Mouse (Mus musculus) limb, embryonic 14.5 days (tissue): Measurements from ENCODE around the gene Ephb3. TPM values are rescaled to one million over a fixed set of nuclear protein-coding genes. Genes with fewer than 3 reads are reported as not detected.

ENCODE experiments used
- ATAC-seq: fragments of 200-750 bp; cut with Nextera tagmentation; 2 replicates; pipeline ENCODE4 v1.8.0; 2017; ENCODE audit warnings: low read depth, moderate number of reproducible peaks, moderate TSS enrichment; ENCODE audit not compliant: low FRiP score
- DNase-seq: peaks from one replicate; pipeline ENCODE4 v3.0.0-alpha.2; 2015; ENCODE audit warnings: low spot score
- H3K27ac ChIP-seq: fragments of 300-500 bp; sonication (generic); replicated peaks from 2 replicates; pipeline ENCODE4 v1.5.1; 2014; ENCODE audit warnings: low read depth, mild to moderate bottlenecking, low read length, moderate library complexity, mixed read lengths
- H3K27me3 ChIP-seq: fragments of 300-500 bp; sonication (generic); 2 replicates; pipeline ENCODE4 v1.6.1; 2014; ENCODE audit warnings: low read length, mixed read lengths; ENCODE audit not compliant: control insufficient read depth, insufficient read depth
- H3K36me3 ChIP-seq: fragments of 300-500 bp; sonication (generic); 2 replicates; pipeline ENCODE4 v1.6.1; 2014; ENCODE audit warnings: mild to moderate bottlenecking, low read length, moderate library complexity, mixed read lengths; ENCODE audit not compliant: control insufficient read depth, insufficient read depth
- H3K4me1 ChIP-seq: fragments of 300-500 bp; sonication (generic); 2 replicates; pipeline ENCODE4 v1.6.1; 2014; ENCODE audit warnings: antibody characterized with exemption, low read length, mixed read lengths; ENCODE audit not compliant: control insufficient read depth, insufficient read depth
- H3K4me2 ChIP-seq: fragments of 300-500 bp; sonication (generic); replicated peaks from 2 replicates; pipeline ENCODE4 v1.6.1; 2014; ENCODE audit warnings: low read depth, mild to moderate bottlenecking, low read length, moderate library complexity; ENCODE audit not compliant: severe bottlenecking
- H3K4me3 ChIP-seq: fragments of 300-500 bp; sonication (generic); replicated peaks from 2 replicates; pipeline ENCODE4 v1.5.1; 2014; ENCODE audit warnings: low read length
- H3K9ac ChIP-seq: fragments of 300-500 bp; sonication (generic); 2 replicates; pipeline ENCODE4 v1.6.1; 2014; ENCODE audit warnings: mild to moderate bottlenecking, low read depth, low read length, moderate library complexity; ENCODE audit not compliant: severe bottlenecking
- H3K9me3 ChIP-seq: fragments of 300-500 bp; sonication (generic); 2 replicates; pipeline ENCODE4 v1.6.1; 2016; ENCODE audit warnings: low read length; ENCODE audit not compliant: control insufficient read depth
- POLR2A ChIP-seq: fragments of 200-500 bp; IDR thresholded peaks from 2 replicates; pipeline ENCODE4 v1.8.0; 2012; ENCODE audit warnings: inconsistent platforms, mild to moderate bottlenecking, moderate library complexity, borderline replicate concordance; ENCODE audit not compliant: insufficient read depth, insufficient read length; ENCODE audit errors: extremely low read depth
- WGBS: fragments of 180-500 bp; shearing (Covaris S2); extraction: QIAGEN DNeasy Blood & Tissue Kit; methylation state at CpG from one replicate; pipeline ENCODE4 v1.1.7; 2014; 5-methylcytosine and 5-hydroxymethylcytosine counted together
- polyA plus RNA-seq, 2 experiments: library from polyadenylated mRNA; depleted of rRNA in 1 of 2; stranded (reverse) in 1 of 2; unstranded in 1 of 2; fragments of >200 nt; fragmentation: Nextera tagmentation in 1 of 2; extraction: Ambion mirVana in 1 of 2; gene quantifications; 2 replicates each; pipeline versions ENCODE4 v1.2.1 to v1.2.3; 2012 to 2014

Gene Ephb3
- polyA plus RNA-seq, 2 experiments: 37.0 to 70.9 TPM

GRCm38 (mm10) chr16:21240547-21240946 lies 36.0 kb downstream of the Ephb3 start:
- peak overlapping the region; percentile 3; the same call in 1 of the 2 replicates for H3K27ac ChIP-seq
- no peaks in the 10 kb centered on the region for H3K36me3 ChIP-seq
- WGBS: 7% methylated on average over 3 of the region's 3 CpGs
- no peaks in the 10 kb centered on the region for H3K9me3 ChIP-seq
- no peak for DNase-seq
- TF ChIP-seq POLR2A: no peak
- H3K9ac ChIP-seq: no peak overlapping the region
- no peak overlapping the region for H3K4me2 ChIP-seq
- H3K27me3 ChIP-seq: no peaks in the 10 kb centered on the region
- peak; percentile 27; the same call in 1 of the 2 replicates for ATAC-seq
- H3K4me3 ChIP-seq: no peak overlapping the region
- peaks cover 58% of the 10 kb centered on the region for H3K4me1 ChIP-seq

- Histone ChIP-seq H3K4me1 (peaks cover 63% of the 10 kb centered on the region), H3K4me3 (no peak overlapping the region), H3K36me3 (no peaks in the 10 kb centered on the region), H3K9ac (no peak overlapping the region), H3K9me3 (no peaks in the 10 kb centered on the region), H3K27me3 (no peaks in the 10 kb centered on the region), H3K27ac (peak overlapping the region; percentile 33; the same call in 1 of the 2 replicates), H3K4me2 (no peak overlapping the region)
- TF ChIP-seq POLR2A: no peak
- ATAC-seq (no peak), DNase-seq (no peak)
Observed at GRCm38 (mm10) chr16:21241030-21241429, 36.5 kb downstream of the Ephb3 start.

- ATAC-seq (no peak), DNase-seq (no peak)
- Histone ChIP-seq H3K36me3 (no peaks in the 10 kb centered on the region), H3K4me1 (peaks cover 77% of the 10 kb centered on the region), H3K4me2 (no peak overlapping the region), H3K27ac (no peak overlapping the region), H3K4me3 (no peak overlapping the region), H3K9ac (no peak overlapping the region), H3K9me3 (no peaks in the 10 kb centered on the region), H3K27me3 (no peaks in the 10 kb centered on the region)
- 44% methylated on average over 8 of the region's 8 CpGs for WGBS
- no peak for TF ChIP-seq POLR2A
Observed at GRCm38 (mm10) chr16:21242946-21243345, 38.4 kb downstream of the Ephb3 start.

GRCm38 (mm10) chr16:21244803-21245202 lies 40.2 kb downstream of the Ephb3 start:
- no peak overlapping the region for H3K9ac ChIP-seq
- no peak overlapping the region for H3K4me2 ChIP-seq
- H3K27ac ChIP-seq: no peak overlapping the region
- DNase-seq: no peak
- peaks cover 74% of the 10 kb centered on the region for H3K4me1 ChIP-seq
- 47% methylated on average over 3 of the region's 3 CpGs for WGBS
- no peak for ATAC-seq
- no peak for TF ChIP-seq POLR2A
- H3K27me3 ChIP-seq: no peaks in the 10 kb centered on the region
- H3K9me3 ChIP-seq: no peaks in the 10 kb centered on the region
- H3K4me3 ChIP-seq: no peak overlapping the region
- no peaks in the 10 kb centered on the region for H3K36me3 ChIP-seq

GRCm38 (mm10) chr16:21245387-21245786 lies 40.8 kb downstream of the Ephb3 start:
- TF ChIP-seq POLR2A: no peak

More at GRCm38 (mm10) chr16:21245387-21245786, 40.8 kb downstream of the Ephb3 start:
- WGBS: 20% methylated on average over 7 of the region's 7 CpGs
- Histone ChIP-seq H3K36me3 (no peaks in the 10 kb centered on the region), H3K9me3 (no peaks in the 10 kb centered on the region), H3K4me3 (no peak overlapping the region), H3K4me2 (0 out of 2 replicates have a peak overlapping the region, but pooled peaks have one; percentile 6), H3K9ac (no peak overlapping the region), H3K27me3 (no peaks in the 10 kb centered on the region), H3K4me1 (peaks cover 70% of the 10 kb centered on the region), H3K27ac (no peak overlapping the region)
- DNase-seq: no peak
- no peak for ATAC-seq
